Mouse (Mus musculus) naive thymus-derived CD4-positive, alpha-beta T cell, adult 5 months (primary cell): Measurements from ENCODE around the gene Olfr1322. TPM values are rescaled to one million over a fixed set of nuclear protein-coding genes. Genes with fewer than 3 reads are reported as not detected.

Source experiments
- polyA plus RNA-seq: library from polyadenylated mRNA; unstranded; fragments of 100-300 nt; shearing (Covaris generic); gene quantifications from one replicate; pipeline ENCODE4 v1.2.1, GENCODE M21; 2017

The Olfr1322 gene
- polyA plus RNA-seq: 0.09 TPM

GRCm38 (mm10) chrX:49891383-49891782, at the start of gene Olfr1322:
TSS of gene Olfr1322 (minus strand) at chrX:49891483.

Other genes with a start within 250 kb of the Olfr1322 start
- not detected for gene Olfr1320, start 219.2 kb downstream of the Olfr1322 start, polyA plus RNA-seq
- not detected for gene Olfr1321, start 156.4 kb downstream of the Olfr1322 start, polyA plus RNA-seq
- gene Igsf1, start 93.7 kb downstream of the Olfr1322 start, polyA plus RNA-seq: not detected
- gene Olfr1323, start 127.9 kb upstream of the Olfr1322 start, polyA plus RNA-seq: not detected